Mouse (Mus musculus): ENCODE measurements at regions not wholly inside any gene's neighbourhood (a gene's known extent, or its start where the extent isn't known, plus 50 kb on each side); places are given as distances from the start of the nearest gene placed in this dataset.

DNA sequence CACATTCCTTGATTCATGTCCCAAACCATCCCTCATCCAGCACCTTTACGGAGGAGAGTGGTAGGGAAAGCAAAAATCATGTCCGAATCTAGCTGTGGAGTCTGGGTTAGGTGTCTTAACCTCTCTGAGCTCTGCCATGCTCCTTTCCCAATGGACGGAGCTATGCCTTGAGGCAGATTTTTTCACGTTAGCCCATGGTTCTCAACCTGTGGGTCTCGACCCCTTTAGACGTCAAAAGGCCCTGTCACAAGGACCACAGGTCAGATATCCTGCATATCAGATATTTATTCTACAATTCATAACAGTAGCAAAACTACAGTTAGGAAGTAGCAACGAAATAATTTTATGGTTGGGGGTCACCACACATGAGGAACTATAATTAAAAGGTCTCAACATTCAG lies 198.1 kb downstream of the Cdc5l start:
- ATAC-seq (replicated peaks; ENCODE audit: insufficient number of reproducible peaks, insufficient read depth, low FRiP score, low read depth), result no peak
- H3K9me3 ChIP-seq (replicated peaks), result 0 out of 2 replicates have a peak, but pooled peaks cover 4% of the 10 kb centered on the region
- H3K9ac ChIP-seq, result no peak overlapping the region
- 79% methylated on average over 7 of the region's 7 CpGs for WGBS
- H3K4me1 ChIP-seq (replicated peaks), result no peaks in the 10 kb centered on the region
- no peak overlapping the region for H3K4me3 ChIP-seq
- no peaks in the 10 kb centered on the region for H3K27me3 ChIP-seq
- H3K36me3 ChIP-seq, result no peaks in the 10 kb centered on the region
- H3K4me2 ChIP-seq, result no peak overlapping the region
- H3K27ac ChIP-seq, result no peak overlapping the region

DNA sequence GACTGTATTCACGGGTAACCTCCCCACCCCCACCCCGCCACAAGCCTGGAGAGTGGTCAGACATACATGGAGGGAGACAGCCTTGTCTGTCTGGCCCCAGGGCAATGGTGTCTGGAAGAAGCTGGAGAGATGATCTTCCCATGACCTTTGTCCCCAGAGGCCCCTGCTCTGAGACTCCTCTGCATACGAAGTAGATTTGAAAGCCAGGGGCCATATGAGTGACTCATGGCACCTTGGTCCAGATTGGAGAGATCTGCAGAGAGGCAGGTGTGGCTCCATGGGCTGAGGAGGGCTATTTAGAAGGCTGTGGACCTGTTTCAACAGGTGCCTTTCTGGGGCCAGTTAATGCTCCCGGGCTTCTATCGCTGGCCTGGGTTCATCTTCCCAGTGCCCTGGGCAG lies 200.7 kb downstream of the Cdc5l start:
- Histone ChIP-seq H3K27ac (no peak overlapping the region), H3K4me1 (replicated peaks) (peaks cover 8% of the 10 kb centered on the region), H3K4me3 (no peak overlapping the region), H3K27me3 (0 out of 2 replicates have a peak, but pooled peaks cover 3% of the 10 kb centered on the region), H3K9ac (no peak overlapping the region), H3K36me3 (no peaks in the 10 kb centered on the region), H3K9me3 (replicated peaks) (0 out of 2 replicates have a peak, but pooled peaks cover 4% of the 10 kb centered on the region), H3K4me2 (no peak overlapping the region)
- ATAC-seq (replicated peaks; ENCODE audit: insufficient number of reproducible peaks, insufficient read depth, low FRiP score, low read depth), result no peak
- WGBS, result 68% methylated on average over 5 of the region's 5 CpGs

DNA sequence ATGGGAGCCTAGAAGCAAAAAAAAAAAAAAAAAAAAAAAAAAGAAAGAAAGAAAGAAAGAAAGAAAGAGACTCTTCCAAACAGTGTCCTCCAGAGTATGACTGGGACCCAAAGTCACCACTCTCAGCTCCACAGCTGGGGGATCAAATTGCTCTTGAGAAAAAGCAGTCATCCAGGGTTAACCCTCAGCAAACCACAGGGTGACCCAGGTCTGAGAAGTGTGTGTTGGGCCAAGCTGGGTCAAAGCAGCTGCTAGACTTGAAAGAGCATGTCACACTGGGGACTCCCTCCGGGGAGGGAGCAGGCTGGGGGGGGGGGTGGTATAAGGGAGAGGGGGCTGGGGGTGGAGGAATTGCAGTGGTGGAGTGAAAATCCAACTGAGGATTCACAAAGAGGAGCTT lies 206.3 kb downstream of the Cdc5l start:
- Histone ChIP-seq H3K4me2 (no peak overlapping the region), H3K9me3 (replicated peaks) (no peaks in the 10 kb centered on the region), H3K27me3 (0 out of 2 replicates have a peak, but pooled peaks cover 3% of the 10 kb centered on the region), H3K4me1 (replicated peaks) (peaks cover 21% of the 10 kb centered on the region), H3K36me3 (no peaks in the 10 kb centered on the region), H3K9ac (no peak overlapping the region), H3K4me3 (no peak overlapping the region), H3K27ac (peak overlapping the region; percentile 40; the same call in 1 of the 2 replicates)
- no peak for ATAC-seq (replicated peaks; ENCODE audit: insufficient number of reproducible peaks, insufficient read depth, low FRiP score, low read depth)
- 12% methylated on average over 1 of the region's 1 CpGs for WGBS

DNA sequence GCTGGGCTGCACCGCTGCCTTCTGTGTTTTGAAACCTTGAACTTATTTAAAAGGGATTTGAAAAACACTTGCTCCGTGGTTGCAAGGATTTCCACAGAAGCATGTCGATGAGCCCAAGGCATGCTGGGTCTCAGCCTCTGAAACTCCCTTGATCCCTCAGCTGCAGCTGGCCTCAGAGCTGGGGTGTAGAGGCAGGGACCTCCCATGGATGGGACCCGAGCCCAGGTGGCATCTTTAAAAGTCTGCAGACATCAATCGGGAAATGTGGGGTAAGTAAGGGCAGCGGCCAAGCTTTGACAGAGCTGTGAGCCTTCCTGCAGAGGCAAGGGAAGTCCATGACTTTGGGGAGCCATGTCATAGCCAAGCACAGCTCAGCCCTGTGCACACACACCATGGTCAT lies 207.1 kb downstream of the Cdc5l start:
- 56% methylated on average over 6 of the region's 6 CpGs for WGBS
- H3K4me2 ChIP-seq, result no peak overlapping the region
- 0 out of 2 replicates have a peak, but pooled peaks cover 3% of the 10 kb centered on the region for H3K27me3 ChIP-seq
- no peak for ATAC-seq (replicated peaks; ENCODE audit: insufficient number of reproducible peaks, insufficient read depth, low FRiP score, low read depth)
- H3K4me3 ChIP-seq, result no peak overlapping the region
- no peak overlapping the region for H3K9ac ChIP-seq
- peaks cover 21% of the 10 kb centered on the region for H3K4me1 ChIP-seq (replicated peaks)
- H3K27ac ChIP-seq, result no peak overlapping the region
- no peaks in the 10 kb centered on the region for H3K9me3 ChIP-seq (replicated peaks)
- no peaks in the 10 kb centered on the region for H3K36me3 ChIP-seq

GRCm38 (mm10) chr17:45221625-45222024 lies 211.9 kb downstream of the Cdc5l start:
- H3K4me2 ChIP-seq, result no peak overlapping the region
- no peaks in the 10 kb centered on the region for H3K36me3 ChIP-seq
- H3K27me3 ChIP-seq, result no peaks in the 10 kb centered on the region
- no peak overlapping the region for H3K9ac ChIP-seq
- no peak overlapping the region for H3K27ac ChIP-seq
- WGBS, result 47% methylated on average over 10 of the region's 10 CpGs
- peaks cover 2% of the 10 kb centered on the region; the same call in 1 of the 2 replicates for H3K4me1 ChIP-seq (replicated peaks)
- H3K9me3 ChIP-seq (replicated peaks), result no peaks in the 10 kb centered on the region
- no peak for ATAC-seq (replicated peaks; ENCODE audit: insufficient number of reproducible peaks, insufficient read depth, low FRiP score, low read depth)
- no peak overlapping the region for H3K4me3 ChIP-seq

GRCm38 (mm10) chr17:45217126-45217525 lies 216.4 kb downstream of the Cdc5l start:
- no peak overlapping the region for H3K4me2 ChIP-seq
- no peaks in the 10 kb centered on the region for H3K36me3 ChIP-seq
- no peak overlapping the region for H3K4me3 ChIP-seq
- H3K27me3 ChIP-seq, result no peaks in the 10 kb centered on the region
- H3K9me3 ChIP-seq (replicated peaks), result no peaks in the 10 kb centered on the region
- no peak overlapping the region for H3K9ac ChIP-seq
- no peak overlapping the region for H3K27ac ChIP-seq
- WGBS, result 74% methylated on average over 5 of the region's 5 CpGs
- no peak for ATAC-seq (replicated peaks; ENCODE audit: insufficient number of reproducible peaks, insufficient read depth, low FRiP score, low read depth)
- 0 out of 2 replicates have a peak, but pooled peaks cover 6% of the 10 kb centered on the region for H3K4me1 ChIP-seq (replicated peaks)

GRCm38 (mm10) chr17:45215067-45216049 lies 218.2 kb downstream of the Cdc5l start:
- ATAC-seq (replicated peaks; ENCODE audit: insufficient number of reproducible peaks, insufficient read depth, low FRiP score, low read depth), result no peak
- Histone ChIP-seq H3K4me1 (replicated peaks) (0 out of 2 replicates have a peak, but pooled peaks cover 6% of the 10 kb centered on the region), H3K4me3 (no peak overlapping the region), H3K9me3 (replicated peaks) (no peaks in the 10 kb centered on the region), H3K27ac (no peak overlapping the region), H3K36me3 (no peaks in the 10 kb centered on the region), H3K9ac (no peak overlapping the region), H3K4me2 (no peak overlapping the region), H3K27me3 (no peaks in the 10 kb centered on the region)
- WGBS, result 68% methylated on average over 15 of the region's 15 CpGs

DNA sequence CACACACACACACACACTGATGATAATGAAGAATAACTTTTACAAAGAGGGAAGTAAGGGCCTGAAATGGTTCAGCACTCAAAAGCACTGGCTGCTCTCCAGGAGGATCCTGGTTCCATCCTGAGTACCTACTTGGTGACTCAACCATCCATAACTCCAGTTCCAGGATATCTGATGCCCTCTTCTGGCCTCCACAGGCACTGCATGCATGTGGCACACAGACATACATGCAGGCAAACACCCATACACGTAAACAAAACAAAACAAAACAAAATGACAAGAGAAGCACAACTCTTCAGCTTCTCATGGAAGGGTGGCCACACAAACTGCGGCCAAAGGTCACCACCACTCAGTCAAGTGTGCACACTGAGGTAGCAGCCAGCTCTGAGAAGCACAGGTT lies 222.6 kb downstream of the Cdc5l start:
- 0 out of 2 replicates have a peak, but pooled peaks cover 6% of the 10 kb centered on the region for H3K4me1 ChIP-seq (replicated peaks)
- no peak for ATAC-seq (replicated peaks; ENCODE audit: insufficient number of reproducible peaks, insufficient read depth, low FRiP score, low read depth)
- H3K27ac ChIP-seq, result no peak overlapping the region
- no peaks in the 10 kb centered on the region for H3K27me3 ChIP-seq
- no peak overlapping the region for H3K4me2 ChIP-seq
- no peaks in the 10 kb centered on the region for H3K36me3 ChIP-seq
- H3K4me3 ChIP-seq, result no peak overlapping the region
- H3K9ac ChIP-seq, result no peak overlapping the region
- H3K9me3 ChIP-seq (replicated peaks), result no peaks in the 10 kb centered on the region
- WGBS, result 89% methylated on average over 2 of the region's 2 CpGs

DNA sequence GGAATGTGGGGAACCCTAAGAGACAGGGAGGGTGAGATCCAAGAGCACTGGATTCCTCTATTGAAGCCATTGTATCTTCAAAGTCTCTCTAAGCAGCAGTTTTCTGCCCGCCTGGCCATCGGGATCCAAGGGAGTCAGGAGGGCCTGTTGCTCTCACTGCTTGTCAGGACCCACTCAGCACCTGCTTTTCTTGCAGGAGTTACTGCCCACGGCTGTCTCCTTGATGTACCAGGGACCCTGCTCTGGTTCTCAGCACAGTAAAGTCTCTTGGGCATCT lies 224.2 kb downstream of the Cdc5l start:
- no peaks in the 10 kb centered on the region for H3K27me3 ChIP-seq
- H3K4me3 ChIP-seq, result no peak overlapping the region
- H3K9ac ChIP-seq, result no peak overlapping the region
- no peak overlapping the region for H3K27ac ChIP-seq
- no peaks in the 10 kb centered on the region for H3K36me3 ChIP-seq
- no peaks in the 10 kb centered on the region for H3K4me1 ChIP-seq (replicated peaks)
- H3K4me2 ChIP-seq, result no peak overlapping the region
- WGBS, result 51% methylated on average over 3 of the region's 3 CpGs
- no peaks in the 10 kb centered on the region for H3K9me3 ChIP-seq (replicated peaks)
- no peak for ATAC-seq (replicated peaks; ENCODE audit: insufficient number of reproducible peaks, insufficient read depth, low FRiP score, low read depth)

GRCm38 (mm10) chr17:45208596-45209386 lies 224.7 kb downstream of the Cdc5l start:
- no peak overlapping the region for H3K9ac ChIP-seq
- WGBS, result 47% methylated on average over 14 of the region's 14 CpGs
- no peaks in the 10 kb centered on the region for H3K27me3 ChIP-seq
- ATAC-seq (replicated peaks; ENCODE audit: insufficient number of reproducible peaks, insufficient read depth, low FRiP score, low read depth), result no peak
- no peak overlapping the region for H3K27ac ChIP-seq
- H3K9me3 ChIP-seq (replicated peaks), result no peaks in the 10 kb centered on the region
- H3K4me1 ChIP-seq (replicated peaks), result no peaks in the 10 kb centered on the region
- no peaks in the 10 kb centered on the region for H3K36me3 ChIP-seq
- no peak overlapping the region for H3K4me2 ChIP-seq
- no peak overlapping the region for H3K4me3 ChIP-seq

GRCm38 (mm10) chr17:45195779-45196178 lies 237.8 kb downstream of the Cdc5l start:
- Histone ChIP-seq H3K4me3 (no peak overlapping the region), H3K4me2 (no peak overlapping the region), H3K9ac (no peak overlapping the region), H3K27me3 (no peaks in the 10 kb centered on the region), H3K4me1 (replicated peaks) (no peaks in the 10 kb centered on the region), H3K9me3 (replicated peaks) (no peaks in the 10 kb centered on the region), H3K36me3 (no peaks in the 10 kb centered on the region), H3K27ac (no peak overlapping the region)
- no peak for ATAC-seq (replicated peaks; ENCODE audit: insufficient number of reproducible peaks, insufficient read depth, low FRiP score, low read depth)
- WGBS, result 83% methylated on average over 6 of the region's 6 CpGs
